Mouse (Mus musculus) small intestine, adult 2 months (tissue): ENCODE data around the gene Smg9.

Source experiments
- CTCF ChIP-seq: fragments of 200-500 bp; IDR thresholded peaks from 2 replicates; pipeline ENCODE4 v1.5.1; 2012; ENCODE audit warnings: low read depth, mild to moderate bottlenecking, control low read depth, inconsistent platforms, low read length, moderate library complexity, mixed read lengths; ENCODE audit not compliant: insufficient replicate concordance, insufficient read length; ENCODE audit errors: extremely low read depth
- POLR2A ChIP-seq: fragments of 200-500 bp; IDR thresholded peaks from 2 replicates; pipeline ENCODE4 v1.6.1; 2012; ENCODE audit warnings: low read depth, mild to moderate bottlenecking, control low read depth, inconsistent platforms, low read length, moderate library complexity

GRCm38 (mm10) chr7:24408186-24408585 is 8.8 kb downstream of the Smg9 start:
- TF ChIP-seq CTCF (no peak), POLR2A (no peak)
